Mouse (Mus musculus): ENCODE measurements around the gene 1500011B03Rik.

1500011B03Rik gene

GRCm38 (mm10) chr5:114783405-114784163, 39.7 kb downstream of the 1500011B03Rik start:
- in situ Hi-C loops (cut with MboI, MseI) = no loop called here

GRCm38 (mm10) chr5:114782991-114783390, 40.3 kb downstream of the 1500011B03Rik start:
- in situ Hi-C loops (cut with MboI, MseI) = no loop called here

- in situ Hi-C loops (cut with MboI, MseI) = no loop called here
Observed at GRCm38 (mm10) chr5:114780912-114781311, 42.4 kb downstream of the 1500011B03Rik start.

GRCm38 (mm10) chr5:114779956-114780489, 43.2 kb downstream of the 1500011B03Rik start:
- in situ Hi-C loops (cut with MboI, MseI) = no loop called here

GRCm38 (mm10) chr5:114776174-114776573, 47.1 kb downstream of the 1500011B03Rik start:
- in situ Hi-C loops (cut with MboI, MseI) = no loop called here

- in situ Hi-C loops (cut with MboI, MseI) = no loop called here
Observed at GRCm38 (mm10) chr5:114775056-114775979, 48.0 kb downstream of the 1500011B03Rik start, which contains the start of gene Git2. Gene Git2, minus strand, starts transcription at chr5:114775517.

- in situ Hi-C loops (cut with MboI, MseI) = no loop called here
Observed at GRCm38 (mm10) chr5:114774403-114775051, 48.7 kb downstream of the 1500011B03Rik start, which contains the start of gene Ankrd13a. Gene Ankrd13a, plus strand, starts transcription at chr5:114774677.

- in situ Hi-C loops (cut with MboI, MseI) = no loop called here
Observed at GRCm38 (mm10) chr5:114773780-114774179, 49.5 kb downstream of the 1500011B03Rik start.

GRCm38 (mm10) chr5:114773211-114773710, 50.0 kb downstream of the 1500011B03Rik start:
- in situ Hi-C loops (cut with MboI, MseI) = no loop called here

GRCm38 (mm10) chr5:114772456-114773203, 50.6 kb downstream of the 1500011B03Rik start:
- in situ Hi-C loops (cut with MboI, MseI) = no loop called here

- in situ Hi-C loops (cut with MboI, MseI) = no loop called here
Observed at GRCm38 (mm10) chr5:114771796-114772195, 51.5 kb downstream of the 1500011B03Rik start.

GRCm38 (mm10) chr5:114769786-114770185, 53.5 kb downstream of the 1500011B03Rik start:
- in situ Hi-C loops (cut with MboI, MseI) = no loop called here

GRCm38 (mm10) chr5:114767185-114767584, 56.1 kb downstream of the 1500011B03Rik start:
- in situ Hi-C loops (cut with MboI, MseI) = no loop called here

- in situ Hi-C loops (cut with MboI, MseI) = no loop called here
Observed at GRCm38 (mm10) chr5:114766686-114767085, 56.6 kb downstream of the 1500011B03Rik start.

GRCm38 (mm10) chr5:114764812-114765735, 58.2 kb downstream of the 1500011B03Rik start:
- in situ Hi-C loops (cut with MboI, MseI) = no loop called here

GRCm38 (mm10) chr5:114761980-114762379, 61.3 kb downstream of the 1500011B03Rik start:
- in situ Hi-C loops (cut with MboI, MseI) = no loop called here

- in situ Hi-C loops (cut with MboI, MseI) = loop anchor here (5.0 kb wide), 1 partner anchor 818 kb away; no protein-coding TSS in a partner anchor
Observed at GRCm38 (mm10) chr5:114759536-114760090, 63.7 kb downstream of the 1500011B03Rik start.

All from regulatory T cell (primary cell).